Comparison of ENCODE assay signal across 10 mouse cellular contexts in the genomic region with DNA sequence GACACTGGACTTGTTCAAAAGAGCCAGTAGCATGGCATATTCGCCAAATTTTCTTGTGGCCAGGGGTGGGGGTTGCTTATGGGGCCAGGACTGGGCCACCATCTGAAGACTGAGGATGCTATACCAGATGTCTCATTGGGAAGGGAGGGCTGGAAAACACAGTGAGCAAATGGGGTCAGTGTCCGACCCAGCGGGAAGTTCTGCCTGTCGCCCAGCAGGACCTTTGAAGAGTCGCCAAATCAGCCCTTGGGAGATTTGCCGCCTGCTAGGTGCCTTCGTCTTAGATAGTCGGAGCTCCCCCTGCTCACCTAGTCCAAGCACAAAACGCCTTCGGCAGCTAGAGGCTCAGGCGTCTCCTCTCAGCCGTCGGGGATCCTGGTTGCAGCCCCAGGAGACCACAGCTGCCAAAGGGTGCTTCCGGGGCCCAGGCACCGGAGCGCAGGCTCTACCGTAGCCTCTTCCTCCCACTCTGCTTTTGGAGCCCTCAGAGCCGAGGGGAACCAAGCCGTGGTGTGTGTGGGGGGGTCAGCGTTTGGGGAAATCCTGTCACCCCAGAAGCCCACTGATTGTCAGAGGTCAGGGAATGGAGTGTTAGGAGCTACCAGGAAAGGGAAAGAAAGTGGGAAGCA. TPM values are rescaled to one million over a fixed set of nuclear protein-coding genes. Genes with fewer than 3 reads are reported as not detected.
DNase-seq lines count a peak whose midpoint lies in the region; ATAC-seq and TF ChIP-seq lines count a peak whose summit lies in the region.
"Had no signal": no experiment of that assay in that cellular context is flagged by ENCODE, and none has a peak within 500 bp of the region (broad histone marks: within the 10 kb centered on the region; RNA-seq: fewer than 3 reads in every experiment).

No protein-coding gene starts in this region.

- H3K9me3 ChIP-seq in intestine, postnatal 0 days (ENCODE audit: control insufficient read depth): no peaks in the 10 kb centered on the region
- H3K9me3 ChIP-seq in intestine, embryonic 15.5 days: no peaks in the 10 kb centered on the region
- H3K9me3 ChIP-seq in embryonic facial prominence, embryonic 12.5 days: no peaks in the 10 kb centered on the region
- H3K9me3 ChIP-seq in liver, embryonic 13.5 days (replicated peaks): no peaks in the 10 kb centered on the region

- intact Hi-C loops in left cerebral cortex, postnatal 25 days (cut with DNase I): no loop called here

- no peak for ATAC-seq in intestine, postnatal 0 days
- no peak for ATAC-seq in intestine, embryonic 15.5 days
- no peak for ATAC-seq in embryonic facial prominence, embryonic 12.5 days (ENCODE audit: insufficient number of reproducible peaks, insufficient read depth, low FRiP score, low TSS enrichment)
- no peak for ATAC-seq in liver, embryonic 13.5 days (ENCODE audit: low read depth)
- ATAC-seq in monocyte, adult 5-6 weeks (replicated peaks; ENCODE audit: insufficient number of reproducible peaks, low FRiP score, low TSS enrichment, poor library complexity, severe bottlenecking): no peak

- peaks cover 64% of the 10 kb centered on the region for H3K27me3 ChIP-seq in intestine, postnatal 0 days (replicated peaks; ENCODE audit: control insufficient read depth, insufficient read depth, low read length)
- peaks cover 77% of the 10 kb centered on the region for H3K27me3 ChIP-seq in intestine, embryonic 15.5 days (replicated peaks)
- no peaks in the 10 kb centered on the region for H3K27me3 ChIP-seq in cerebellum, adult 2 months (ENCODE audit: control insufficient read depth, insufficient read depth, low read length)
- H3K27me3 ChIP-seq in embryonic facial prominence, embryonic 12.5 days: peaks cover 91% of the 10 kb centered on the region
- peaks cover 82% of the 10 kb centered on the region for H3K27me3 ChIP-seq in liver, embryonic 13.5 days

- peaks cover 20% of the 10 kb centered on the region for H3K36me3 ChIP-seq in intestine, postnatal 0 days (ENCODE audit: control insufficient read depth, insufficient read depth)
- H3K36me3 ChIP-seq in intestine, embryonic 15.5 days: no peaks in the 10 kb centered on the region
- H3K36me3 ChIP-seq in embryonic facial prominence, embryonic 12.5 days: peaks cover 16% of the 10 kb centered on the region; the same call in 1 of the 2 replicates
- peaks cover 20% of the 10 kb centered on the region for H3K36me3 ChIP-seq in liver, embryonic 13.5 days

- 4% methylated on average over 20 of the region's 20 CpGs for WGBS in intestine, postnatal 0 days
- 4% methylated on average over 20 of the region's 20 CpGs for WGBS in intestine, embryonic 15.5 days
- 3% methylated on average over 20 of the region's 20 CpGs for WGBS in cerebellum, adult 2 months
- 5% methylated on average over 20 of the region's 20 CpGs for WGBS in embryonic facial prominence, embryonic 12.5 days
- WGBS in liver, embryonic 13.5 days (ENCODE audit: insufficient replicate concordance): 6% methylated on average over 20 of the region's 20 CpGs

- no peak overlapping the region for H3K4me3 ChIP-seq in intestine, postnatal 0 days (ENCODE audit: low read depth, low read length)
- H3K4me3 ChIP-seq in intestine, embryonic 15.5 days (replicated peaks): no peak overlapping the region
- peak overlapping the region; percentile 79 for H3K4me3 ChIP-seq in cerebellum, adult 2 months (replicated peaks; ENCODE audit: insufficient read depth, low read depth, low read length)
- H3K4me3 ChIP-seq in embryonic facial prominence, embryonic 12.5 days: peak overlapping the region; percentile 39; the same call in 1 of the 2 replicates
- 0 out of 2 replicates have a peak overlapping the region, but pooled peaks have one; percentile 39 for H3K4me3 ChIP-seq in liver, embryonic 13.5 days (replicated peaks)

- peak; percentile 19; the same call in 1 of the 2 replicates for TF ChIP-seq POLR2A in cerebellum, adult 2 months (IDR thresholded peaks at IDR 0.05; ENCODE audit: borderline replicate concordance, insufficient read depth, low read length)

- 0 out of 2 replicates have a peak overlapping the region, but pooled peaks have one; percentile 13 for H3K4me2 ChIP-seq in intestine, postnatal 0 days (replicated peaks; ENCODE audit: low read depth)
- no peak overlapping the region for H3K4me2 ChIP-seq in intestine, embryonic 15.5 days (replicated peaks)
- H3K4me2 ChIP-seq in embryonic facial prominence, embryonic 12.5 days (replicated peaks): peak overlapping the region; percentile 75; the same call in 1 of the 2 replicates
- H3K4me2 ChIP-seq in liver, embryonic 13.5 days: no peak overlapping the region

- H3K4me1 ChIP-seq in intestine, postnatal 0 days (replicated peaks; ENCODE audit: control insufficient read depth, insufficient read depth, low read length): no peaks in the 10 kb centered on the region
- H3K4me1 ChIP-seq in intestine, embryonic 15.5 days (replicated peaks): peaks cover 21% of the 10 kb centered on the region
- peaks cover 45% of the 10 kb centered on the region for H3K4me1 ChIP-seq in cerebellum, adult 2 months (ENCODE audit: control insufficient read depth, insufficient read depth, low read length)
- peaks cover 24% of the 10 kb centered on the region for H3K4me1 ChIP-seq in embryonic facial prominence, embryonic 12.5 days
- H3K4me1 ChIP-seq in liver, embryonic 13.5 days (replicated peaks): peaks cover 19% of the 10 kb centered on the region

- TF ChIP-seq CTCF in intestine, postnatal 0 days (IDR thresholded peaks at IDR 0.05; ENCODE audit: low read depth): no peak
- no peak for TF ChIP-seq CTCF in cerebellum, adult 2 months (IDR thresholded peaks at IDR 0.05; ENCODE audit: borderline replicate concordance, insufficient read depth, low read depth, low read length)

- no peak overlapping the region for H3K27ac ChIP-seq in intestine, postnatal 0 days (ENCODE audit: low read depth, low read length)
- H3K27ac ChIP-seq in intestine, embryonic 15.5 days: no peak overlapping the region
- peak overlapping the region; percentile 99 for H3K27ac ChIP-seq in cerebellum, adult 2 months (ENCODE audit: insufficient read depth, low read length)
- no peak overlapping the region for H3K27ac ChIP-seq in embryonic facial prominence, embryonic 12.5 days
- no peak overlapping the region for H3K27ac ChIP-seq in liver, embryonic 13.5 days

- H3K9ac ChIP-seq in intestine, postnatal 0 days (ENCODE audit: low read depth, low read length): no peak overlapping the region
- no peak overlapping the region for H3K9ac ChIP-seq in intestine, embryonic 15.5 days
- no peak overlapping the region for H3K9ac ChIP-seq in embryonic facial prominence, embryonic 12.5 days
- H3K9ac ChIP-seq in liver, embryonic 13.5 days: no peak overlapping the region

- DNase-seq in cerebellum, adult 2 months: peak; percentile 86 to 87
- DNase-seq in liver, embryonic 13.5 days: no peak
- DNase-seq in left cerebral cortex, postnatal 25 days (ENCODE audit: low spot score in 2 of 2): no peak
- no peak for DNase-seq in MN1 (ENCODE audit: low spot score)

RNA-seq across cellular contexts. Expression of gene Grin2c, which starts 1.2 kb away (rescaled TPM):
- not detected in 2 replicates for polyA plus RNA-seq in intestine, postnatal 0 days (2015; fragmentation: Nextera tagmentation; extraction: Ambion mirVana)
- polyA plus RNA-seq in intestine, embryonic 15.5 days (2015; fragmentation: Nextera tagmentation; extraction: Ambion mirVana): 0.05 and 0.09 TPM in 2 replicates
- polyA plus RNA-seq in cerebellum, adult 2 months (2012; rRNA removed): 249 and 283 TPM in 2 replicates
- 0.06 TPM in 1 of 2 replicates, not detected in the other for polyA plus RNA-seq in embryonic facial prominence, embryonic 12.5 days (2016; fragmentation: Nextera tagmentation; extraction: Ambion mirVana)
- 0.06 and 0.12 TPM in 2 replicates for polyA plus RNA-seq in liver, embryonic 13.5 days (2015; fragmentation: Nextera tagmentation; extraction: Ambion mirVana)
- total RNA-seq in monocyte, adult 5-6 weeks (2017): not detected in 3 replicates
- 10 to 100 TPM; 41.0 to 42.0 TPM for total RNA-seq in left cerebral cortex, postnatal 25 days (2021)
- total RNA-seq: common myeloid progenitor, adult 5-6 weeks had no signal
- polyA plus RNA-seq: inflammation-experienced regulatory T-cells, adult 6 months had no signal

RNA-seq across cellular contexts. Expression of gene Fdxr, which starts 11.0 kb away (rescaled TPM):
- polyA plus RNA-seq in intestine, postnatal 0 days (2015; fragmentation: Nextera tagmentation; extraction: Ambion mirVana): 8.0 and 8.2 TPM in 2 replicates
- polyA plus RNA-seq in intestine, embryonic 15.5 days (2015; fragmentation: Nextera tagmentation; extraction: Ambion mirVana): 17.2 and 20.8 TPM in 2 replicates
- polyA plus RNA-seq in cerebellum, adult 2 months (2012; rRNA removed): 53.5 and 56.8 TPM in 2 replicates
- 14.6 and 17.3 TPM in 2 replicates for polyA plus RNA-seq in embryonic facial prominence, embryonic 12.5 days (2016; fragmentation: Nextera tagmentation; extraction: Ambion mirVana)
- 16.3 and 18.2 TPM in 2 replicates for polyA plus RNA-seq in liver, embryonic 13.5 days (2015; fragmentation: Nextera tagmentation; extraction: Ambion mirVana)
- total RNA-seq in monocyte, adult 5-6 weeks (2017): 8.4 to 14.8 TPM (median 11.7 TPM) in 3 replicates
- 10 to 100 TPM; 14.5 to 17.4 TPM for total RNA-seq in left cerebral cortex, postnatal 25 days (2021)

RNA-seq across cellular contexts. Expression of gene Fads6, which starts 31.6 kb away (rescaled TPM):
- polyA plus RNA-seq in intestine, postnatal 0 days (2015; fragmentation: Nextera tagmentation; extraction: Ambion mirVana): 0.26 and 0.55 TPM in 2 replicates
- polyA plus RNA-seq in intestine, embryonic 15.5 days (2015; fragmentation: Nextera tagmentation; extraction: Ambion mirVana): 1.5 and 1.7 TPM in 2 replicates
- polyA plus RNA-seq in cerebellum, adult 2 months (2012; rRNA removed): 57.3 and 63.7 TPM in 2 replicates
- 0.20 and 0.28 TPM in 2 replicates for polyA plus RNA-seq in embryonic facial prominence, embryonic 12.5 days (2016; fragmentation: Nextera tagmentation; extraction: Ambion mirVana)
- 2.0 and 2.2 TPM in 2 replicates for polyA plus RNA-seq in liver, embryonic 13.5 days (2015; fragmentation: Nextera tagmentation; extraction: Ambion mirVana)
- total RNA-seq in monocyte, adult 5-6 weeks (2017): 0.11 to 0.78 TPM (median 0.38 TPM) in 3 replicates
- total RNA-seq in left cerebral cortex, postnatal 25 days (2021): 10 to 100 TPM in 1 of 2 experiments, 1 to 10 TPM in 1; 9.5 to 10.8 TPM

RNA-seq across cellular contexts. Expression of gene Otop2, which starts 41.1 kb away (rescaled TPM):
- polyA plus RNA-seq in intestine, postnatal 0 days (2015; fragmentation: Nextera tagmentation; extraction: Ambion mirVana): 0.05 TPM in 1 of 2 replicates, not detected in the other
- not detected in 2 replicates for polyA plus RNA-seq in intestine, embryonic 15.5 days (2015; fragmentation: Nextera tagmentation; extraction: Ambion mirVana)
- polyA plus RNA-seq in cerebellum, adult 2 months (2012; rRNA removed): 0.65 and 0.97 TPM in 2 replicates
- polyA plus RNA-seq in embryonic facial prominence, embryonic 12.5 days (2016; fragmentation: Nextera tagmentation; extraction: Ambion mirVana): 0.19 TPM in 1 of 2 replicates, not detected in the other
- not detected in 2 replicates for polyA plus RNA-seq in liver, embryonic 13.5 days (2015; fragmentation: Nextera tagmentation; extraction: Ambion mirVana)
- not detected in 3 replicates for total RNA-seq in monocyte, adult 5-6 weeks (2017)
- total RNA-seq in left cerebral cortex, postnatal 25 days (2021): under 1 TPM; 0.62 to 0.96 TPM
- total RNA-seq: common myeloid progenitor, adult 5-6 weeks had no signal
- polyA plus RNA-seq: inflammation-experienced regulatory T-cells, adult 6 months had no signal

RNA-seq across cellular contexts. Expression of gene Ush1g, which starts 56.0 kb away (rescaled TPM):
- 0.05 and 0.09 TPM in 2 replicates for polyA plus RNA-seq in intestine, postnatal 0 days (2015; fragmentation: Nextera tagmentation; extraction: Ambion mirVana)
- polyA plus RNA-seq in intestine, embryonic 15.5 days (2015; fragmentation: Nextera tagmentation; extraction: Ambion mirVana): 0.08 TPM in 1 of 2 replicates, not detected in the other
- polyA plus RNA-seq in cerebellum, adult 2 months (2012; rRNA removed): 1.4 TPM in 2 replicates
- 0.10 and 0.32 TPM in 2 replicates for polyA plus RNA-seq in embryonic facial prominence, embryonic 12.5 days (2016; fragmentation: Nextera tagmentation; extraction: Ambion mirVana)
- polyA plus RNA-seq in liver, embryonic 13.5 days (2015; fragmentation: Nextera tagmentation; extraction: Ambion mirVana): 0.07 and 0.14 TPM in 2 replicates
- total RNA-seq in monocyte, adult 5-6 weeks (2017): not detected in 3 replicates
- under 1 TPM; 0.18 to 0.28 TPM for total RNA-seq in left cerebral cortex, postnatal 25 days (2021)
- total RNA-seq: common myeloid progenitor, adult 5-6 weeks had no signal
- polyA plus RNA-seq: inflammation-experienced regulatory T-cells, adult 6 months had no signal

Comparison
In these comparisons a context has a peak if more than half of its experiments do, and no peak if none do; other contexts are left out.
1. H3K4me2 ChIP-seq: peak in intestine, postnatal 0 days (single experiment) and embryonic facial prominence, embryonic 12.5 days (single experiment); none in intestine, embryonic 15.5 days (single experiment) and liver, embryonic 13.5 days (single experiment).
2. H3K4me3 ChIP-seq: peak in cerebellum, adult 2 months (single experiment), embryonic facial prominence, embryonic 12.5 days (single experiment) and liver, embryonic 13.5 days (single experiment); none in intestine, postnatal 0 days (single experiment) and intestine, embryonic 15.5 days (single experiment).
3. DNase-seq: peak in cerebellum, adult 2 months (2 of 2); none in liver, embryonic 13.5 days (single experiment), left cerebral cortex, postnatal 25 days (0 of 2) and MN1 (single experiment).
4. RNA of gene Grin2c, which starts 1.2 kb away (polyA plus RNA-seq): 249 to 283 TPM in cerebellum, adult 2 months; 0.06 to 0.12 TPM in liver, embryonic 13.5 days, 0.05 to 0.09 TPM in intestine, embryonic 15.5 days, 0.06 TPM in embryonic facial prominence, embryonic 12.5 days and not detected in intestine, postnatal 0 days; every median in the first group is over 100 times any median in the second.
5. RNA of gene Fads6, which starts 31.6 kb away (polyA plus RNA-seq): 57.3 to 63.7 TPM in cerebellum, adult 2 months; 2.0 to 2.2 TPM in liver, embryonic 13.5 days, 1.5 to 1.7 TPM in intestine, embryonic 15.5 days, 0.20 to 0.28 TPM in embryonic facial prominence, embryonic 12.5 days and 0.26 to 0.55 TPM in intestine, postnatal 0 days; every median in the first group is over 10 times any median in the second.